Mouse (Mus musculus) liver, embryonic 14.5 days (tissue): Measurements from ENCODE around the gene Prpf6.

Source experiments
- CTCF ChIP-seq: IDR thresholded peaks from 2 replicates; pipeline ENCODE4 v1.5.1; 2016; ENCODE audit warnings: antibody characterized with exemption, low read depth, control low read depth
- EP300 ChIP-seq: IDR thresholded peaks from 2 replicates; pipeline ENCODE4 v1.6.1; 2016; ENCODE audit warnings: antibody characterized with exemption, low read depth

- TF ChIP-seq CTCF (no peak), EP300 (no peak)
Measured at GRCm38 (mm10) chr2:181670913-181671311, 79.2 kb downstream of the Prpf6 start.
